In genomic region chr2:38529582-38530152, GRCm38 (mm10) we compare ENCODE assay signal across 13 mouse cellular contexts. TPM values are rescaled to one million over a fixed set of nuclear protein-coding genes. Genes with fewer than 3 reads are reported as not detected.
DNase-seq lines count a peak whose midpoint lies in the region; ATAC-seq and TF ChIP-seq lines count a peak whose summit lies in the region.
"Had no signal": no experiment of that assay in that cellular context is flagged by ENCODE, and none has a peak within 500 bp of the region (broad histone marks: within the 10 kb centered on the region; RNA-seq: fewer than 3 reads in every experiment).

No protein-coding gene starts in this region.

- intact Hi-C loops in heart, postnatal 25 days (cut with DNase I): loop anchor here (5.0 kb wide), 1 partner anchor 42 kb away; no protein-coding TSS in a partner anchor

- peaks cover 52% of the 10 kb centered on the region for H3K4me1 ChIP-seq in forebrain, embryonic 10.5 days
- H3K4me1 ChIP-seq in forebrain, postnatal 0 days (ENCODE audit: insufficient read depth): no peaks in the 10 kb centered on the region
- H3K4me1 ChIP-seq in heart, postnatal 0 days (ENCODE audit: control insufficient read depth, insufficient read depth): peaks cover 54% of the 10 kb centered on the region
- H3K4me1 ChIP-seq in midbrain, embryonic 15.5 days: peaks cover 12% of the 10 kb centered on the region

- no peak; the same call in 1 of the 2 replicates for ATAC-seq in forebrain, postnatal 0 days
- ATAC-seq in heart, postnatal 0 days (ENCODE audit: insufficient read depth, low read depth): no peak
- 0 out of 2 replicates have a peak, but pooled peaks have one; percentile 12 for ATAC-seq in midbrain, embryonic 15.5 days (replicated peaks)
- ATAC-seq in activated CD4-positive, CD25-positive, alpha-beta regulatory T cell, adult 4 months: no peak
- ATAC-seq: forebrain, embryonic 13.5 days had no signal

- no peak overlapping the region for H3K4me3 ChIP-seq in forebrain, embryonic 10.5 days
- no peak overlapping the region for H3K4me3 ChIP-seq in forebrain, postnatal 0 days (ENCODE audit: low read depth, low read length)
- H3K4me3 ChIP-seq in heart, postnatal 0 days (ENCODE audit: low read depth, low read length): no peak overlapping the region
- H3K4me3 ChIP-seq in midbrain, embryonic 15.5 days: no peak overlapping the region
- H3K4me3 ChIP-seq: forebrain, embryonic 13.5 days; megakaryocyte, embryonic 14.5 days had no signal

- H3K27me3 ChIP-seq in forebrain, embryonic 10.5 days (ENCODE audit: poor library complexity, severe bottlenecking): no peaks in the 10 kb centered on the region
- no peaks in the 10 kb centered on the region for H3K27me3 ChIP-seq in forebrain, postnatal 0 days (ENCODE audit: insufficient read depth, low read length)
- H3K27me3 ChIP-seq in heart, postnatal 0 days (ENCODE audit: control insufficient read depth, insufficient read depth, low read length): no peaks in the 10 kb centered on the region
- no peaks in the 10 kb centered on the region for H3K27me3 ChIP-seq in midbrain, embryonic 15.5 days (replicated peaks)
- H3K27me3 ChIP-seq: forebrain, embryonic 13.5 days had no signal

- no peak for TF ChIP-seq EP300 in heart, postnatal 0 days (IDR thresholded peaks at IDR 0.05; ENCODE audit: low read depth)

- no peak for DNase-seq in forebrain, embryonic 10.5 days (ENCODE audit: extremely low spot score, low spot score)
- no peak for DNase-seq in forebrain, postnatal 0 days
- DNase-seq in heart, postnatal 0 days (ENCODE audit: low spot score): no peak
- no peak for DNase-seq in heart, postnatal 25 days (ENCODE audit: low spot score)
- DNase-seq in ovary, adult 18-20 months (ENCODE audit: low spot score): peak; percentile 41
- DNase-seq in ovary, postnatal 10 days (ENCODE audit: low spot score): no peak
- DNase-seq: cerebellum, adult 9-10 months; kidney, adult 18-20 months; thymus, postnatal 25 days had no signal

- TF ChIP-seq CTCF in forebrain, postnatal 0 days (IDR thresholded peaks at IDR 0.05; ENCODE audit: low read depth): no peak
- TF ChIP-seq CTCF in heart, postnatal 0 days (IDR thresholded peaks at IDR 0.05; ENCODE audit: low read depth): no peak

- peak overlapping the region; percentile 51; the same call in 1 of the 2 replicates for H3K27ac ChIP-seq in forebrain, embryonic 10.5 days
- no peak overlapping the region for H3K27ac ChIP-seq in forebrain, postnatal 0 days (ENCODE audit: low read depth, low read length)
- H3K27ac ChIP-seq in heart, postnatal 0 days (ENCODE audit: low read depth): peak overlapping the region; percentile 84
- H3K27ac ChIP-seq in midbrain, embryonic 15.5 days: no peak overlapping the region
- H3K27ac ChIP-seq: forebrain, embryonic 13.5 days had no signal

- H3K36me3 ChIP-seq in forebrain, embryonic 10.5 days (replicated peaks): peaks cover 27% of the 10 kb centered on the region
- no peaks in the 10 kb centered on the region for H3K36me3 ChIP-seq in forebrain, postnatal 0 days (ENCODE audit: insufficient read depth)
- H3K36me3 ChIP-seq in heart, postnatal 0 days (replicated peaks; ENCODE audit: control insufficient read depth, insufficient read depth, low read length): 0 out of 2 replicates have a peak, but pooled peaks cover 6% of the 10 kb centered on the region
- no peaks in the 10 kb centered on the region for H3K36me3 ChIP-seq in midbrain, embryonic 15.5 days (replicated peaks)

- WGBS in forebrain, embryonic 10.5 days: 78% methylated on average over 14 of the region's 14 CpGs
- WGBS in forebrain, postnatal 0 days: 71% methylated on average over 14 of the region's 14 CpGs
- WGBS in heart, postnatal 0 days: 51% methylated on average over 14 of the region's 14 CpGs
- WGBS in midbrain, embryonic 15.5 days: 62% methylated on average over 14 of the region's 14 CpGs

- no peak overlapping the region for H3K9ac ChIP-seq in forebrain, postnatal 0 days
- H3K9ac ChIP-seq in heart, postnatal 0 days (replicated peaks; ENCODE audit: low read depth, low read length): 0 out of 2 replicates have a peak overlapping the region, but pooled peaks have one; percentile 13
- no peak overlapping the region for H3K9ac ChIP-seq in midbrain, embryonic 15.5 days
- H3K9ac ChIP-seq: forebrain, embryonic 13.5 days had no signal

- H3K9me3 ChIP-seq in forebrain, embryonic 10.5 days: no peaks in the 10 kb centered on the region; the same call in 1 of the 2 replicates
- H3K9me3 ChIP-seq in forebrain, postnatal 0 days (ENCODE audit: low read length): no peaks in the 10 kb centered on the region
- no peaks in the 10 kb centered on the region for H3K9me3 ChIP-seq in heart, postnatal 0 days (replicated peaks; ENCODE audit: control insufficient read depth, low read length)
- H3K9me3 ChIP-seq in midbrain, embryonic 15.5 days: no peaks in the 10 kb centered on the region
- H3K9me3 ChIP-seq: forebrain, embryonic 13.5 days; megakaryocyte, embryonic 14.5 days had no signal

- no peak overlapping the region for H3K4me2 ChIP-seq in forebrain, postnatal 0 days (ENCODE audit: low read depth)
- H3K4me2 ChIP-seq in heart, postnatal 0 days (ENCODE audit: low read depth, low read length): no peak overlapping the region
- H3K4me2 ChIP-seq in midbrain, embryonic 15.5 days: no peak overlapping the region
- H3K4me2 ChIP-seq: forebrain, embryonic 13.5 days had no signal

RNA-seq across cellular contexts. Expression of gene Nek6, which starts 18.2 kb away (rescaled TPM):
- 120 and 134 TPM in 2 replicates for polyA plus RNA-seq in forebrain, embryonic 10.5 days (2016; fragmentation: Nextera tagmentation; extraction: Ambion mirVana)
- total RNA-seq in forebrain, postnatal 0 days (2014; rRNA removed): 19.7 and 21.0 TPM in 2 replicates
- 59.6 and 69.3 TPM in 2 replicates for polyA plus RNA-seq in forebrain, postnatal 0 days (2015; fragmentation: Nextera tagmentation; extraction: Ambion mirVana)
- total RNA-seq in heart, postnatal 0 days (2014; rRNA removed; ENCODE audit: low replicate concordance): 12.3 and 18.1 TPM in 2 replicates
- polyA plus RNA-seq in heart, postnatal 0 days (2015; fragmentation: Nextera tagmentation; extraction: Ambion mirVana): 25.5 and 26.5 TPM in 2 replicates
- 1 to 10 TPM; 3.4 to 4.3 TPM for total RNA-seq in heart, postnatal 25 days (2021)
- polyA plus RNA-seq in midbrain, embryonic 15.5 days (2015; fragmentation: Nextera tagmentation; extraction: Ambion mirVana): 56.0 and 66.1 TPM in 2 replicates
- 1 to 10 TPM; 3.0 to 3.5 TPM for polyA plus RNA-seq in activated CD4-positive, CD25-positive, alpha-beta regulatory T cell, adult 4 months (2017; shearing (Covaris generic))

Comparison
In these comparisons a context has a peak if more than half of its experiments do, and no peak if none do; other contexts are left out.
1. H3K27ac ChIP-seq: peak in forebrain, embryonic 10.5 days (single experiment) and heart, postnatal 0 days (single experiment); none in forebrain, postnatal 0 days (single experiment) and midbrain, embryonic 15.5 days (single experiment).